Mouse (Mus musculus): Measurements from ENCODE around the gene Sec22b. TPM values are rescaled to one million over a fixed set of nuclear protein-coding genes. Genes with fewer than 3 reads are reported as not detected.

Sec22b gene
- polyA plus RNA-seq (2012), result 2.4 and 4.3 TPM in 2 replicates

GRCm38 (mm10) chr3:97900516-97901490 is at the start of gene Sec22b:
Sec22b (plus strand) TSS chr3:97901190.
- no peak for TF ChIP-seq TAL1 (IDR thresholded peaks at IDR 0.05; ENCODE audit: low read length)
- TF ChIP-seq GATA1 (IDR thresholded peaks at IDR 0.05; ENCODE audit: low read length), result no peak
- Histone ChIP-seq H3K4me1 (ENCODE audit: control insufficient read depth) (peaks cover 16% of the 10 kb centered on the region), H3K27me3 (ENCODE audit: control insufficient read depth) (no peaks in the 10 kb centered on the region), H3K9me3 (ENCODE audit: control insufficient read depth, low read length) (no peaks in the 10 kb centered on the region), H3K4me3 (replicated peaks) (peak within 1 kb of the TSS; percentile 80), H3K36me3 (ENCODE audit: control insufficient read depth) (peaks cover 5% of the 10 kb centered on the region)

GRCm38 (mm10) chr3:97851803-97852202 is 49.2 kb upstream of the Sec22b start:
- Histone ChIP-seq H3K9me3 (ENCODE audit: control insufficient read depth, low read length) (no peaks in the 10 kb centered on the region), H3K27me3 (ENCODE audit: control insufficient read depth) (no peaks in the 10 kb centered on the region), H3K4me3 (replicated peaks) (no peak overlapping the region), H3K36me3 (ENCODE audit: control insufficient read depth) (no peaks in the 10 kb centered on the region), H3K4me1 (ENCODE audit: control insufficient read depth) (no peaks in the 10 kb centered on the region)
- no peak for TF ChIP-seq GATA1 (IDR thresholded peaks at IDR 0.05; ENCODE audit: low read length)
- TF ChIP-seq TAL1 (IDR thresholded peaks at IDR 0.05; ENCODE audit: low read length), result no peak

- no peak for TF ChIP-seq GATA1 (IDR thresholded peaks at IDR 0.05; ENCODE audit: low read length)
- no peak for TF ChIP-seq TAL1 (IDR thresholded peaks at IDR 0.05; ENCODE audit: low read length)
- Histone ChIP-seq H3K9me3 (ENCODE audit: control insufficient read depth, low read length) (no peaks in the 10 kb centered on the region), H3K4me3 (replicated peaks) (no peak overlapping the region), H3K27me3 (ENCODE audit: control insufficient read depth) (no peaks in the 10 kb centered on the region), H3K36me3 (ENCODE audit: control insufficient read depth) (no peaks in the 10 kb centered on the region), H3K4me1 (ENCODE audit: control insufficient read depth) (no peaks in the 10 kb centered on the region)
Observed at GRCm38 (mm10) chr3:97854575-97855384, 46.2 kb upstream of the Sec22b start.

GRCm38 (mm10) chr3:97859400-97859799 is 41.6 kb upstream of the Sec22b start:
- Histone ChIP-seq H3K27me3 (ENCODE audit: control insufficient read depth) (no peaks in the 10 kb centered on the region), H3K36me3 (ENCODE audit: control insufficient read depth) (no peaks in the 10 kb centered on the region), H3K4me1 (ENCODE audit: control insufficient read depth) (no peaks in the 10 kb centered on the region), H3K4me3 (replicated peaks) (no peak overlapping the region), H3K9me3 (ENCODE audit: control insufficient read depth, low read length) (no peaks in the 10 kb centered on the region)
- no peak for TF ChIP-seq TAL1 (IDR thresholded peaks at IDR 0.05; ENCODE audit: low read length)

- Histone ChIP-seq H3K36me3 (ENCODE audit: control insufficient read depth) (no peaks in the 10 kb centered on the region), H3K4me3 (replicated peaks) (no peak overlapping the region), H3K9me3 (ENCODE audit: control insufficient read depth, low read length) (no peaks in the 10 kb centered on the region), H3K4me1 (ENCODE audit: control insufficient read depth) (no peaks in the 10 kb centered on the region), H3K27me3 (ENCODE audit: control insufficient read depth) (no peaks in the 10 kb centered on the region)
- TF ChIP-seq TAL1 (IDR thresholded peaks at IDR 0.05; ENCODE audit: low read length), result no peak
- no peak for TF ChIP-seq GATA1 (IDR thresholded peaks at IDR 0.05; ENCODE audit: low read length)
Observed at GRCm38 (mm10) chr3:97860820-97861451, 40.1 kb upstream of the Sec22b start.

- Histone ChIP-seq H3K27me3 (ENCODE audit: control insufficient read depth) (peaks cover 28% of the 10 kb centered on the region), H3K4me3 (replicated peaks) (no peak overlapping the region)
- TF ChIP-seq GATA1 (IDR thresholded peaks at IDR 0.05; ENCODE audit: low read length) (no peak), TAL1 (IDR thresholded peaks at IDR 0.05; ENCODE audit: low read length) (no peak)
Observed at GRCm38 (mm10) chr3:97866696-97867095, 34.3 kb upstream of the Sec22b start.

GRCm38 (mm10) chr3:97867221-97868023 is 33.6 kb upstream of the Sec22b start:
- TF ChIP-seq GATA1 (IDR thresholded peaks at IDR 0.05; ENCODE audit: low read length), result no peak
- TF ChIP-seq TAL1 (IDR thresholded peaks at IDR 0.05; ENCODE audit: low read length), result no peak
- peak overlapping the region; percentile 52 for H3K4me3 ChIP-seq (replicated peaks)

More at GRCm38 (mm10) chr3:97866696-97867095, 34.3 kb upstream of the Sec22b start:
- Histone ChIP-seq H3K36me3 (ENCODE audit: control insufficient read depth) (no peaks in the 10 kb centered on the region), H3K9me3 (ENCODE audit: control insufficient read depth, low read length) (no peaks in the 10 kb centered on the region), H3K4me1 (ENCODE audit: control insufficient read depth) (peaks cover 7% of the 10 kb centered on the region)

GRCm38 (mm10) chr3:97868024-97868689 is 32.8 kb upstream of the Sec22b start:
- TF ChIP-seq TAL1 (IDR thresholded peaks at IDR 0.05; ENCODE audit: low read length) (no peak), GATA1 (IDR thresholded peaks at IDR 0.05; ENCODE audit: low read length) (no peak)
- Histone ChIP-seq H3K27me3 (ENCODE audit: control insufficient read depth) (peaks cover 28% of the 10 kb centered on the region), H3K4me3 (replicated peaks) (peak overlapping the region; percentile 52), H3K9me3 (ENCODE audit: control insufficient read depth, low read length) (no peaks in the 10 kb centered on the region), H3K36me3 (ENCODE audit: control insufficient read depth) (no peaks in the 10 kb centered on the region), H3K4me1 (ENCODE audit: control insufficient read depth) (peaks cover 7% of the 10 kb centered on the region)

More at GRCm38 (mm10) chr3:97867221-97868023, 33.6 kb upstream of the Sec22b start:
- Histone ChIP-seq H3K9me3 (ENCODE audit: control insufficient read depth, low read length) (no peaks in the 10 kb centered on the region), H3K4me1 (ENCODE audit: control insufficient read depth) (peaks cover 7% of the 10 kb centered on the region), H3K27me3 (ENCODE audit: control insufficient read depth) (peaks cover 28% of the 10 kb centered on the region), H3K36me3 (ENCODE audit: control insufficient read depth) (no peaks in the 10 kb centered on the region)
